Mouse (Mus musculus) forebrain, embryonic 14.5 days (tissue): ENCODE measurements around the gene Stt3b. TPM values are rescaled to one million over a fixed set of nuclear protein-coding genes. Genes with fewer than 3 reads are reported as not detected.

Experiments used
- ATAC-seq: fragments of 200-750 bp; cut with Nextera tagmentation; 2 replicates; pipeline ENCODE4 v1.8.0; 2017; ENCODE audit warnings: mild to moderate bottlenecking, moderate library complexity
- DNase-seq: peaks from one replicate; pipeline ENCODE4 v3.0.0-alpha.2; 2015; ENCODE audit warnings: low spot score
- H3K27ac ChIP-seq: fragments of 300-500 bp; sonication (generic); 2 replicates; pipeline ENCODE4 v1.5.1; 2014; ENCODE audit warnings: low read depth, mild to moderate bottlenecking, control low read depth, low read length, moderate library complexity
- H3K27me3 ChIP-seq: fragments of 300-500 bp; sonication (generic); replicated peaks from 2 replicates; pipeline ENCODE4 v1.6.1; 2014; ENCODE audit warnings: low read length, control low read depth, mixed read lengths; ENCODE audit not compliant: control insufficient read depth, insufficient read depth
- H3K36me3 ChIP-seq: fragments of 300-500 bp; sonication (generic); 2 replicates; pipeline ENCODE4 v1.6.1; 2014; ENCODE audit warnings: low read length, control low read depth; ENCODE audit not compliant: control insufficient read depth, insufficient read depth
- H3K4me1 ChIP-seq: fragments of 300-500 bp; sonication (generic); 2 replicates; pipeline ENCODE4 v1.6.1; 2014; ENCODE audit warnings: antibody characterized with exemption, low read length, control low read depth; ENCODE audit not compliant: control insufficient read depth, insufficient read depth
- H3K4me2 ChIP-seq: fragments of 300-500 bp; sonication (generic); 2 replicates; pipeline ENCODE4 v1.6.1; 2014; ENCODE audit warnings: mild to moderate bottlenecking, control low read depth, low read length
- H3K4me3 ChIP-seq: fragments of 300-500 bp; sonication (generic); 2 replicates; pipeline ENCODE4 v1.5.1; 2014; ENCODE audit warnings: low read depth, low read length, control low read depth
- H3K9ac ChIP-seq: fragments of 300-500 bp; sonication (generic); 2 replicates; pipeline ENCODE4 v1.6.1; 2014; ENCODE audit warnings: mild to moderate bottlenecking, low read length, control low read depth, moderate library complexity
- H3K9me3 ChIP-seq: fragments of 300-500 bp; sonication (generic); replicated peaks from 2 replicates; pipeline ENCODE4 v1.6.1; 2016; ENCODE audit warnings: low read length, control low read depth, mixed read lengths; ENCODE audit not compliant: control insufficient read depth
- WGBS: fragments of 180-500 bp; shearing (Covaris S2); extraction: QIAGEN DNeasy Blood & Tissue Kit; methylation state at CpG from one replicate; pipeline ENCODE4 v1.1.7; 2014; 5-methylcytosine and 5-hydroxymethylcytosine counted together
- polyA plus RNA-seq: library from polyadenylated mRNA; unstranded; fragments of >200 nt; fragmentation: Nextera tagmentation; extraction: Ambion mirVana; gene quantifications from 2 replicates; pipeline ENCODE4 v1.2.1, GENCODE M21; 2014

Stt3b gene
- polyA plus RNA-seq, 1 experiment from 2014 or later = 74.8 TPM

DNA sequence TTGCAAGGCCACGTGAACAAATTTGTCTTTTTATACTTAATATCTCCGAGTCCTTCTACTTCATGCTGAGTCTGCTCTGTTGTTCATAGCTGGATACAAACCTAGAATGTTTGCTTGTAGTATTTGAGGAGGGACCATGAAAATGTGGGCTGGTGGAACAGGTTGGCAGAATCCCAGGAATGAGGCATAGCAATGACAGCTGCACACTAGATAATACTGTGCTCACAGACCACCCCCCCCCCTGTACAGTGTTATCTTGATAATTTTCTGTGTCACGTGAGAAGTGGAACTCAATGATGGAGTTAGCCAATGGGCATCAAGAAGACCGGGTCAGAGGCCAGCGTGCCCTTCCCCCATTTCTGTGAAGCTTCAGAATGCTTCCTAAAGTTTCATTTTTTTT is 104.0 kb downstream of the Stt3b start:
- ATAC-seq = peak; percentile 29; the same call in 1 of the 2 replicates
- Histone ChIP-seq H3K36me3 (no peaks in the 10 kb centered on the region), H3K4me2 (no peak overlapping the region), H3K4me1 (no peaks in the 10 kb centered on the region), H3K4me3 (no peak overlapping the region), H3K27me3 (no peaks in the 10 kb centered on the region), H3K9me3 (no peaks in the 10 kb centered on the region), H3K9ac (no peak overlapping the region), H3K27ac (no peak overlapping the region)
- WGBS = 66% methylated on average over 5 of the region's 5 CpGs
- DNase-seq = peak; percentile 45

DNA sequence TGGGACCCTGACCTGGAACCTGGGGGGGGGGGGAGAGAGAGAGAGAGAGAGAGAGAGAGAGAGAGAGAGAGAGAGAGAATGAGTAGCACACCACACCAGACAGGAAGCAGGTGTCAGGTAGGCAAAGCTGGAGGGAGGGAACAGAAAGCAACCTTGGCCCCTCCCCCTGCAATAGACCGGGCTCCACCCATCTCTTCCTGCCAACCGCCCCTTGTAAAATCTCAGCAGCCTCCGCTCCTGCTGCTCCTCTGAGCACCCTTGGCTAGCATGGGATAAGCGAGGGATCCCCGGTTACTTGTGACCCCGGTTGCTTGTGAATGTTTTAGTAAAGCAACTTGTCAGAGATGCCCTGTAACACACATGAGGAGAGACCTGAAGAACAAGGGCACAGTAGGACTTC is 104.7 kb downstream of the Stt3b start:
- 9% methylated on average over 6 of the region's 6 CpGs for WGBS

GRCm38 (mm10) chr9:115203136-115203535 is 107.1 kb downstream of the Stt3b start:
- H3K4me2 ChIP-seq = no peak overlapping the region
- no peaks in the 10 kb centered on the region for H3K36me3 ChIP-seq
- ATAC-seq (no peak), DNase-seq (no peak)
- no peak overlapping the region for H3K4me3 ChIP-seq
- H3K4me1 ChIP-seq = no peaks in the 10 kb centered on the region
- no peaks in the 10 kb centered on the region for H3K9me3 ChIP-seq
- H3K27me3 ChIP-seq = no peaks in the 10 kb centered on the region
- WGBS = 51% methylated on average over 6 of the region's 6 CpGs
- H3K27ac ChIP-seq = no peak overlapping the region
- no peak overlapping the region for H3K9ac ChIP-seq

More for the DNA sequence above, 104.7 kb downstream of the Stt3b start:
- no peaks in the 10 kb centered on the region for H3K27me3 ChIP-seq
- no peak overlapping the region for H3K4me2 ChIP-seq
- no peak overlapping the region for H3K27ac ChIP-seq
- H3K4me1 ChIP-seq = no peaks in the 10 kb centered on the region
- DNase-seq = no peak
- ATAC-seq = no peak
- no peaks in the 10 kb centered on the region for H3K9me3 ChIP-seq
- H3K36me3 ChIP-seq = no peaks in the 10 kb centered on the region
- H3K4me3 ChIP-seq = no peak overlapping the region
- H3K9ac ChIP-seq = no peak overlapping the region

DNA sequence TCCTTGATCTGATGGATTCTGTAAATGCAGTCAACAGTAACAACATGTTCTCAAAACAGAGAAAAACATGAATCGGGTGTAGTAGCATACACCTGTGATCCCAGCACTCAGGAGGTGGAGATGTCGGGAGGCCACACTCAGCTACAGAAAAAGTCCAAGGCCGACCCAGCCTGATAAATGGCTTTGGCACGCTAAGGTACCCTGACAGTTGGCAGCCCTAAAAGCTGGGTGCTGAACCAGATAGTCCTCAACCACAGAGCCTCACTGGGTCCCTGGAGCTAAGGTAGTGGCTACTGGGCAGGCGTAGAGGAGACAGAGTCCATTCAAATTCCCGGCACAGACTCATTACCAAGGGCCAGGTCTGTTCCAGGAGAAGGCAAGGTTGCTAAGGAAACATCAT is 109.0 kb downstream of the Stt3b start:
- Histone ChIP-seq H3K9me3 (no peaks in the 10 kb centered on the region), H3K36me3 (no peaks in the 10 kb centered on the region), H3K27me3 (no peaks in the 10 kb centered on the region), H3K4me1 (no peaks in the 10 kb centered on the region), H3K4me3 (no peak overlapping the region), H3K9ac (no peak overlapping the region), H3K27ac (no peak overlapping the region), H3K4me2 (no peak overlapping the region)
- DNase-seq = no peak
- ATAC-seq = no peak
- WGBS = 90% methylated on average over 6 of the region's 6 CpGs

- Histone ChIP-seq H3K9ac (no peak overlapping the region), H3K27ac (no peak overlapping the region), H3K4me1 (no peaks in the 10 kb centered on the region), H3K9me3 (no peaks in the 10 kb centered on the region), H3K4me2 (no peak overlapping the region), H3K27me3 (no peaks in the 10 kb centered on the region), H3K36me3 (no peaks in the 10 kb centered on the region), H3K4me3 (no peak overlapping the region)
- no peak for DNase-seq
- 95% methylated on average over 15 of the region's 15 CpGs for WGBS
- ATAC-seq = no peak
Measured at GRCm38 (mm10) chr9:115200166-115200862, 109.9 kb downstream of the Stt3b start.

DNA sequence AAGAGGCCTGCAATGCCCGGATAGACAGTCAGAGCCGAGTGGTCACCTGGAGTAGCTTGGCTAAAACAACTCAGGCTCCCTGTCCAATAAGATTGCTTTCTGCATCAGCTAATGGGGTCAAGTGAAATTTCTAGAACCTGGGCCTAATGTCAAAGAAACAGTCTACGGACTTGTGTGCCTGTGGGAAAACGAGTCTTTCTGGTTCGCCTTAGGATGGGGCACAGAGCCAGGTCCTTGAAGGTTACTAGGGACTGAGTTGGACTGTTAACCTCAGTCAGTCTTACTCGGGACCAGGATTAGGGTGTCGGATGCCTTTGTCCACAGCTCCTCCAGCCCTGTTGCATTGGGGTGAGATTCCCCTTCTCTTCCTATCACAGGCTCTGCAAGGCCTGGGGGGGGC is 113.1 kb downstream of the Stt3b start:
- Histone ChIP-seq H3K9me3 (no peaks in the 10 kb centered on the region), H3K4me1 (no peaks in the 10 kb centered on the region), H3K4me2 (no peak overlapping the region), H3K9ac (no peak overlapping the region), H3K4me3 (no peak overlapping the region), H3K27ac (no peak overlapping the region), H3K36me3 (no peaks in the 10 kb centered on the region), H3K27me3 (no peaks in the 10 kb centered on the region)
- no peak for ATAC-seq
- no peak for DNase-seq
- WGBS = 70% methylated on average over 7 of the region's 7 CpGs

DNA sequence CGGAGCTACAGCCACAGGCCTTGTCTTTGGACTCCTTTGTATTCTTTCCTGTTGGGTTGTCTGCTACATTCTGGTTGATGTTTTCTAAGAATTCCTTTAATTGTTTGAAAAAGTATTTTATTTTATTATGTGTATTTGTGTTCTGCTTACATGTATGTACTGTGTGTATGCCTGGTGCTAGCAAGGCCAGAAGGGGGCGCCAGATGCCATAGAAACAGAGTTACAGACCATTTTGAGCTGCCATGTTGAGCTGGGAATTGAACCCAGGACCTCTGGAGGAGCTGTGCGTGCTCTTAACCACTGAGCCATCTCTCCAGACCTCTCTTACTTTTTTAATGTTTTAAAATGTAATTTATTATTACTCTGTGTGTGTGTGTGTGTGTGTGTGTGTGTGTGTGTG is 117.3 kb downstream of the Stt3b start:
- 74% methylated on average over 3 of the region's 3 CpGs for WGBS
- Histone ChIP-seq H3K9me3 (no peaks in the 10 kb centered on the region), H3K27me3 (no peaks in the 10 kb centered on the region), H3K36me3 (no peaks in the 10 kb centered on the region), H3K27ac (no peak overlapping the region), H3K9ac (no peak overlapping the region), H3K4me1 (no peaks in the 10 kb centered on the region), H3K4me2 (no peak overlapping the region), H3K4me3 (no peak overlapping the region)
- DNase-seq = no peak
- no peak for ATAC-seq
